In the genomic region with DNA sequence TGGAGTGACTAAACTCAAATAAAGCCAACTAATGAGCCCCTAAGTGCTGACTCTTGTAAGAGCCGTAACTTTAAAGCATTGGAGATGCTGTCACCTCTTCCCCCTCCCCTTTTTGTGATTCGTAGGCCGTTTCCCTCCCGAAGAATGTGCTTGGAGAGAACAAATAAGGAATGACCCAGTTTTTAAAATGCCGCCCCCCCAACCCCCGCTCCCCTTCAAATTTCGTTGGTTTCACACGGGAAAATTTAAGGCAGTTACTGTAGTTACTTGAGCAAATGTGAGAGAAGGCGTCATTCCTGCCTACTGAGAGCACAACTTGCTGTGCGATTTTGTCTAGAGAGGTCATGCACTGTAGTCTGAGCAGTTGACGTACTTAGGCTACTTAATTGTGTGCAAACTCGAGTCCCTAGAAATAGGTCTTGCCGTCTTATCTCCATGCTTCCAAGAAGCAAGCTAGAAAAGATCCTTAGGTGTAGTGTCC, we compare ENCODE assay signal across 7 mouse cellular contexts. TPM values are rescaled to one million over a fixed set of nuclear protein-coding genes. Genes with fewer than 3 reads are reported as not detected.
DNase-seq lines count a peak whose midpoint lies in the region; ATAC-seq and TF ChIP-seq lines count a peak whose summit lies in the region.

No protein-coding gene starts in this region.

- H3K27ac ChIP-seq in ES-E14 (ENCODE audit: insufficient read depth, low read depth, low read length, poor library complexity, severe bottlenecking), result no peak overlapping the region
- no peak overlapping the region for H3K27ac ChIP-seq in embryonic facial prominence, embryonic 11.5 days (replicated peaks; ENCODE audit: low read depth, low read length)
- peak overlapping the region; percentile 94 for H3K27ac ChIP-seq in heart, postnatal 0 days (ENCODE audit: low read depth)
- no peak overlapping the region for H3K27ac ChIP-seq in limb, embryonic 11.5 days (replicated peaks; ENCODE audit: low read depth, low read length)
- peak overlapping the region; percentile 76; the same call in 1 of the 2 replicates for H3K27ac ChIP-seq in midbrain, embryonic 15.5 days

- H3K36me3 ChIP-seq in ES-E14 (ENCODE audit: control insufficient read depth, insufficient read depth, low read length, poor library complexity, severe bottlenecking), result no peaks in the 10 kb centered on the region; the same call in 1 of the 2 replicates
- H3K36me3 ChIP-seq in embryonic facial prominence, embryonic 11.5 days (replicated peaks; ENCODE audit: control insufficient read depth, insufficient read depth, low read depth, low read length), result no peaks in the 10 kb centered on the region
- H3K36me3 ChIP-seq in heart, postnatal 0 days (replicated peaks; ENCODE audit: control insufficient read depth, insufficient read depth, low read length), result no peaks in the 10 kb centered on the region
- H3K36me3 ChIP-seq in limb, embryonic 11.5 days (ENCODE audit: control insufficient read depth, insufficient read depth, low read length), result no peaks in the 10 kb centered on the region
- H3K36me3 ChIP-seq in midbrain, embryonic 15.5 days (replicated peaks), result no peaks in the 10 kb centered on the region

- TF ChIP-seq EP300 in heart, postnatal 0 days (IDR thresholded peaks at IDR 0.05; ENCODE audit: low read depth), result no peak

- peak overlapping the region; percentile 72 to 82 for H3K4me3 ChIP-seq in ES-E14 (ENCODE audit: insufficient read depth in 1 of 2, low read depth in 1 of 2, low read length in 2 of 2, poor library complexity in 1 of 2, severe bottlenecking in 1 of 2)
- peak overlapping the region; percentile 99 for H3K4me3 ChIP-seq in embryonic facial prominence, embryonic 11.5 days (ENCODE audit: low read depth, low read length)
- H3K4me3 ChIP-seq in heart, postnatal 0 days (ENCODE audit: low read depth, low read length), result peak overlapping the region; percentile 95
- H3K4me3 ChIP-seq in limb, embryonic 11.5 days (ENCODE audit: low read depth, low read length), result peak overlapping the region; percentile 94
- peak overlapping the region; percentile 83 for H3K4me3 ChIP-seq in midbrain, embryonic 15.5 days

- H3K27me3 ChIP-seq in embryonic facial prominence, embryonic 11.5 days (ENCODE audit: control insufficient read depth, insufficient read depth, low read length), result no peaks in the 10 kb centered on the region
- H3K27me3 ChIP-seq in heart, postnatal 0 days (ENCODE audit: control insufficient read depth, insufficient read depth, low read length), result no peaks in the 10 kb centered on the region
- H3K27me3 ChIP-seq in limb, embryonic 11.5 days (ENCODE audit: control insufficient read depth, insufficient read depth, low read length), result no peaks in the 10 kb centered on the region
- H3K27me3 ChIP-seq in midbrain, embryonic 15.5 days (replicated peaks), result no peaks in the 10 kb centered on the region

- ATAC-seq in embryonic facial prominence, embryonic 11.5 days (replicated peaks; ENCODE audit: insufficient number of reproducible peaks, low FRiP score, low TSS enrichment, low read depth), result no peak
- no peak for ATAC-seq in heart, postnatal 0 days (ENCODE audit: insufficient read depth, low read depth)
- ATAC-seq in limb, embryonic 11.5 days (ENCODE audit: insufficient number of reproducible peaks, low FRiP score, low TSS enrichment, low read depth), result no peak
- ATAC-seq in midbrain, embryonic 15.5 days (replicated peaks), result no peak; the same call in 1 of the 2 replicates

- peak overlapping the region; percentile 89 for H3K9ac ChIP-seq in ES-E14 (ENCODE audit: insufficient read depth, low read depth, low read length, poor library complexity, severe bottlenecking)
- peak overlapping the region; percentile 96 for H3K9ac ChIP-seq in embryonic facial prominence, embryonic 11.5 days (replicated peaks; ENCODE audit: low read length)
- H3K9ac ChIP-seq in heart, postnatal 0 days (replicated peaks; ENCODE audit: low read depth, low read length), result peak overlapping the region; percentile 97
- peak overlapping the region; percentile 92 for H3K9ac ChIP-seq in limb, embryonic 11.5 days (ENCODE audit: low read length)
- peak overlapping the region; percentile 93 for H3K9ac ChIP-seq in midbrain, embryonic 15.5 days

- H3K4me2 ChIP-seq in embryonic facial prominence, embryonic 11.5 days (ENCODE audit: low read depth, low read length), result peak overlapping the region; percentile 84
- peak overlapping the region; percentile 80 for H3K4me2 ChIP-seq in heart, postnatal 0 days (ENCODE audit: low read depth, low read length)
- peak overlapping the region; percentile 94 for H3K4me2 ChIP-seq in limb, embryonic 11.5 days (ENCODE audit: low read depth, severe bottlenecking)
- H3K4me2 ChIP-seq in midbrain, embryonic 15.5 days, result peak overlapping the region; percentile 74

- H3K4me1 ChIP-seq in ES-E14 (ENCODE audit: control insufficient read depth in 2 of 2, insufficient read depth in 2 of 2, low read length in 2 of 2, poor library complexity in 1 of 2), result peaks cover 2 to 4% of the 10 kb centered on the region in 2 experiments; a peak in 1 of 4 replicates
- no peaks in the 10 kb centered on the region for H3K4me1 ChIP-seq in embryonic facial prominence, embryonic 11.5 days (ENCODE audit: control insufficient read depth, insufficient read depth, low read length)
- H3K4me1 ChIP-seq in heart, postnatal 0 days (ENCODE audit: control insufficient read depth, insufficient read depth), result peaks cover 25% of the 10 kb centered on the region
- H3K4me1 ChIP-seq in limb, embryonic 11.5 days (ENCODE audit: control insufficient read depth, insufficient read depth, low read length), result no peaks in the 10 kb centered on the region; the same call in 1 of the 2 replicates
- H3K4me1 ChIP-seq in midbrain, embryonic 15.5 days, result peaks cover 18% of the 10 kb centered on the region

- DNase-seq in CD4-positive helper T cell, adult 2 months (ENCODE audit: low read depth, low spot score), result peak; percentile 16
- no peak for DNase-seq in ES-E14 (ENCODE audit: low read depth, low spot score)
- DNase-seq in embryonic facial prominence, embryonic 11.5 days (ENCODE audit: low spot score), result peak; percentile 24
- peak; percentile 25 for DNase-seq in heart, postnatal 0 days (ENCODE audit: low spot score)
- DNase-seq in limb, embryonic 11.5 days (ENCODE audit: low spot score), result no peak
- DNase-seq in thymus, postnatal 0 days (ENCODE audit: low spot score), result peak; percentile 36

- WGBS in embryonic facial prominence, embryonic 11.5 days, result 1% methylated on average over 13 of the region's 13 CpGs
- under 1% methylated on average over 13 of the region's 13 CpGs for WGBS in heart, postnatal 0 days
- WGBS in limb, embryonic 11.5 days, result 2% methylated on average over 13 of the region's 13 CpGs
- WGBS in midbrain, embryonic 15.5 days, result under 1% methylated on average over 13 of the region's 13 CpGs

- in situ Hi-C loops in ES-E14 (cut with MboI; ENCODE audit: low sequenced_read_pairs in 2 of 2, unreplicated experiment in 2 of 2), result no loop called here

- H3K9me3 ChIP-seq in ES-E14 (ENCODE audit: control insufficient read depth, insufficient read depth, low read depth, low read length), result no peaks in the 10 kb centered on the region
- H3K9me3 ChIP-seq in embryonic facial prominence, embryonic 11.5 days (replicated peaks; ENCODE audit: control insufficient read depth, low read length), result no peaks in the 10 kb centered on the region
- H3K9me3 ChIP-seq in heart, postnatal 0 days (replicated peaks; ENCODE audit: control insufficient read depth, low read length), result no peaks in the 10 kb centered on the region
- no peaks in the 10 kb centered on the region for H3K9me3 ChIP-seq in limb, embryonic 11.5 days (ENCODE audit: control insufficient read depth, low read length)
- H3K9me3 ChIP-seq in midbrain, embryonic 15.5 days, result no peaks in the 10 kb centered on the region

- TF ChIP-seq CTCF in heart, postnatal 0 days (IDR thresholded peaks at IDR 0.05; ENCODE audit: low read depth), result no peak

TF ChIP-seq in ES-E14, 5 proteins besides CTCF, POLR2A, EP300 and RAD21:
- TF ChIP-seq MAFK (IDR thresholded peaks at IDR 0.05; ENCODE audit: insufficient read depth, low read depth, low read length) (no peak), ZNF384 (IDR thresholded peaks at IDR 0.05; ENCODE audit: low read depth, low read length) (no peak), HCFC1 (IDR thresholded peaks at IDR 0.05; ENCODE audit: borderline replicate concordance, insufficient read depth, low read length) (no peak), ZC3H11A (IDR thresholded peaks at IDR 0.05; ENCODE audit: borderline replicate concordance, low read depth, low read length) (no peak)

RNA-seq across cellular contexts. Expression of gene Dennd4c, which starts 1.0 kb away (rescaled TPM):
- 13.0 and 14.0 TPM in 2 replicates for total RNA-seq in ES-E14 (2012; rRNA removed)
- 6.3 and 7.0 TPM in 2 replicates for polyA plus RNA-seq in embryonic facial prominence, embryonic 11.5 days (2014; fragmentation: Nextera tagmentation; extraction: Ambion mirVana)
- 19.2 and 28.6 TPM in 2 replicates for total RNA-seq in heart, postnatal 0 days (2014; rRNA removed; ENCODE audit: low replicate concordance)
- 2.8 and 3.4 TPM in 2 replicates for polyA plus RNA-seq in heart, postnatal 0 days (2015; fragmentation: Nextera tagmentation; extraction: Ambion mirVana)
- polyA plus RNA-seq in limb, embryonic 11.5 days (2014; fragmentation: Nextera tagmentation; extraction: Ambion mirVana), result 7.0 and 7.9 TPM in 2 replicates
- polyA plus RNA-seq in midbrain, embryonic 15.5 days (2015; fragmentation: Nextera tagmentation; extraction: Ambion mirVana), result 3.6 and 4.0 TPM in 2 replicates
- 4.6 and 6.3 TPM in 2 replicates for polyA plus RNA-seq in thymus, postnatal 0 days (2015; fragmentation: Nextera tagmentation; extraction: Ambion mirVana)

Comparison
In these comparisons a context has a peak if more than half of its experiments do, and no peak if none do; other contexts are left out.
1. DNase-seq: peak in CD4-positive helper T cell, adult 2 months (single experiment), embryonic facial prominence, embryonic 11.5 days (single experiment), heart, postnatal 0 days (single experiment) and thymus, postnatal 0 days (single experiment); none in ES-E14 (single experiment) and limb, embryonic 11.5 days (single experiment).
2. H3K27ac ChIP-seq: peak in heart, postnatal 0 days (single experiment) and midbrain, embryonic 15.5 days (single experiment); none in ES-E14 (single experiment), embryonic facial prominence, embryonic 11.5 days (single experiment) and limb, embryonic 11.5 days (single experiment).
3. Peak in every context shown above with its lines, with median percentiles within 50 percentile points of each other: H3K4me3 ChIP-seq, H3K9ac ChIP-seq and H3K4me2 ChIP-seq.